Mouse (Mus musculus) CD4-positive, CD25-positive, alpha-beta regulatory T cell, adult 9 weeks (primary cell): ENCODE data around the gene Dlx5. TPM values are rescaled to one million over a fixed set of nuclear protein-coding genes. Genes with fewer than 3 reads are reported as not detected.

Source experiments
- polyA plus RNA-seq: library from polyadenylated mRNA; unstranded; fragments of 100-300 nt; shearing (Covaris generic); gene quantifications from one replicate; pipeline ENCODE4 v1.2.1, GENCODE M21; 2017

The Dlx5 gene
- polyA plus RNA-seq = not detected

DNA sequence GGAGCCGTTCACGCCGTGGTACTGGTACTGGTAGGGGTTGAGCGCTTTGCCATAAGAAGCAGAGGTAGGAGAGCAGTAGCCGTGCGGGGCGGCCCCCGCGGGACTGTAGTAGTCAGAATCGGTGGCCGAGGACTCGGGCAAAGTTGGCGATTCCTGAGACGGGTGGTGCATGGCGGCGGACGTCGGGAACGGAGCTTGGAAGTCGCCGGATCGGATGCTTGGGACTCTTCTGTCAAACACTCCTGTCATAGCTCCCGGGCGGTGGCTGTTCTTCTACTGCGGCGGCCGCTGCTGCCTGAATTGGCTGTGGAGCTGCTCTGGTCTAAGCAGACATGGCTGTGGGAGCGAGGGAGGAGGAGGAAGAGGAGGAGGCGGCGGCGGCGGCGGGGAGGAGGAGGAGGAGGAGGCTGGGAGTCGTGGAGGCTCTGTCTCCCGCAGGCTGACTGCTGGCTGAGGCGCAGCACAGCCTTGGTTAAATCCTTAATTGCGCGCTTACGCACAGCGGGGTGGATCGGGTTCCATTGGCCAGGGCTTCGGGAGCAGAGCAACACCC, at the start of gene Dlx5:
Dlx5 (minus strand) TSS at position 448 of the 553 bp plus-strand sequence.

DNA sequence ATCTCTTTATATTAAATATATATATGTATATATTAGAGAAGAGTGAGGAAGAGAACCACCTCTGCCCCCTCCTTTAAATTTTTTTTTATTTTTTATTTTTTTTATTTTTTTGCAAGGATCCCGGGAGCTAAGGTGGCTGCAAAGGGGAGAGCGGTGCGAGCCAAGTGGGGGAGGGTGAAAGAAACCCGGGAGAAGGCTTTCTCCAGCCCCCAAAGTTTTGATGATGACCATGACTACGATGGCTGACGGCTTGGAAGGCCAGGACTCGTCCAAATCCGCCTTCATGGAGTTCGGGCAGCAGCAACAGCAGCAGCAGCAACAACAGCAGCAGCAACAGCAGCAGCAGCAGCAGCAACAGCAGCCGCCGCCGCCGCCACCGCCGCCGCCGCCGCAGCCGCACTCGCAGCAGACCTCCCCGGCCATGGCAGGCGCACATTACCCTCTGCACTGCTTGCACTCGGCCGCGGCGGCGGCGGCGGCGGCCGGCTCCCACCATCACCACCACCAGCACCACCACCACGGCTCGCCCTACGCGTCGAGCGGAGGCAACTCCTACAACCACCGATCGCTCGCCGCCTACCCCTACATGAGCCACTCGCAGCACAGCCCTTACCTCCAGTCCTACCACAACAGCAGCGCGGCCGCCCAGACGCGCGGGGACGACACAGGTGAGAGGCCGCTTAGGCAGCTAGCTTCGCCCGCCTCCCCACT, 18.6 kb downstream of the Dlx5 start, which contains the start of gene Dlx6:
Dlx6 (plus strand) TSS at position 175 of the 711 bp plus-strand sequence.

Other genes with a start within 250 kb of the Dlx5 start
- not detected for gene Dlx6, start 18.8 kb downstream of the Dlx5 start, polyA plus RNA-seq
- 3.1 TPM for gene Sdhaf3, start 73.9 kb upstream of the Dlx5 start, polyA plus RNA-seq